In the genomic region with DNA sequence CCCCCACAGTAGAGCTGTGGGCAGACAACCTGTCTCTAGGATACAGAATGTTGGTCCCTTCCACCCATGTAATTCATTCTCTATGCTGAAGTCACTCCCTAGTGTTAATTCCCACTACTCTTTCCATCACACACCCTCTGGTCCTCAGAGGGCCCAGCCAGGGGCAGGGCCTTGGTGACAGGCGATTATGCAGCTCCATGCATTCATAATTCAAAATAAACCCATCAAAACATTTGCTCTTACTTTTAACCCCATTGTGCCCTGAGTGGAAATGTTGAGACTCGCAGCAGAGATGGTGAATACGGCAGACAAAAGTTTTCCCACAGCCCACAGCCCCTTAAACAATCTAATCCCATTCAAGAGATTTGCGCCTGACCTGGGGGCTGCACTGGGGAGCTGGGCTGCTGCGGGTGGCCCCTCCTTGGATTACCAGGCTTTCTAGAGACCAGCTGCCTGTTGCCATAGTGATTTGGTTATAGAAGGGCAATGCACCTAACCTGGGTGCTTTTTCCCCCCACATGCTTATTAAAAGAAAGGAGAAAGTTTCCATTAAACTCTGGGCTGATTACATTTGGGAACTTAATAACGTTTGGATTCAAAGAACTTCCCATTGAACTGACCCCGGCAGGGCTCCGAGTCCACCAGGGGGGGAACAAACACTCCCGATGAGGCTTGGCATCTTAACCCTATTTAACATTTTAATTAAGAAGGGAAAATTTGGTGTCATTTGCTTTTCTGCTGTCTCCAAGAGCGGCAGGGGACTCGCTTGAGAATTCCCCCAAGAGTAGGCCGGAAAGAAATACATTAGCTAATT, we compare ENCODE assay signal across 14 mouse cellular contexts.
DNase-seq lines count a peak whose midpoint lies in the region; ATAC-seq lines count a peak whose summit lies in the region.
"Had no signal": no experiment of that assay in that cellular context is flagged by ENCODE, and none has a peak within 500 bp of the region (broad histone marks: within the 10 kb centered on the region; RNA-seq: fewer than 3 reads in every experiment).

No protein-coding gene starts in this region.

- no peaks in the 10 kb centered on the region for H3K36me3 ChIP-seq in forebrain, embryonic 13.5 days (ENCODE audit: poor library complexity, severe bottlenecking)
- H3K36me3 ChIP-seq in hindbrain, embryonic 16.5 days (ENCODE audit: control insufficient read depth, insufficient read depth, low read length) = no peaks in the 10 kb centered on the region
- H3K36me3 ChIP-seq: embryonic facial prominence, embryonic 12.5 days; kidney, embryonic 15.5 days; liver, embryonic 15.5 days had no signal

- ATAC-seq in forebrain, embryonic 13.5 days = peak; percentile 76; the same call in 1 of the 2 replicates
- peak; percentile 74 for ATAC-seq in hindbrain, embryonic 16.5 days
- ATAC-seq in megakaryocyte progenitor cell, adult 5-6 weeks (replicated peaks; ENCODE audit: poor library complexity) = no peak
- ATAC-seq in granulocyte monocyte progenitor cell, adult 5-6 weeks (replicated peaks; ENCODE audit: poor library complexity, severe bottlenecking) = no peak

- peaks cover 35% of the 10 kb centered on the region for H3K4me1 ChIP-seq in forebrain, embryonic 13.5 days
- H3K4me1 ChIP-seq in hindbrain, embryonic 16.5 days (ENCODE audit: control insufficient read depth, insufficient read depth, low read depth, low read length) = peaks cover 15% of the 10 kb centered on the region
- H3K4me1 ChIP-seq: liver, embryonic 15.5 days had no signal

- no peak overlapping the region for H3K4me3 ChIP-seq in forebrain, embryonic 13.5 days
- no peak overlapping the region for H3K4me3 ChIP-seq in hindbrain, embryonic 16.5 days (ENCODE audit: low read length)
- H3K4me3 ChIP-seq: embryonic facial prominence, embryonic 12.5 days; kidney, embryonic 15.5 days; liver, embryonic 15.5 days had no signal

- no peak overlapping the region for H3K9ac ChIP-seq in forebrain, embryonic 13.5 days
- H3K9ac ChIP-seq in hindbrain, embryonic 16.5 days (ENCODE audit: low read depth, low read length) = no peak overlapping the region
- H3K9ac ChIP-seq: embryonic facial prominence, embryonic 12.5 days; kidney, embryonic 15.5 days; liver, embryonic 15.5 days had no signal

- DNase-seq in embryo, embryonic 10.5 days (ENCODE audit: low spot score) = peak; percentile 77
- DNase-seq in neural tube, embryonic 10.5 days (ENCODE audit: extremely low spot score, low spot score) = peak; percentile 34
- DNase-seq in urinary bladder, postnatal 25 days (ENCODE audit: low spot score) = no peak
- no peak for DNase-seq in lung, postnatal 4 days
- DNase-seq: cerebellum, adult 2 months; heart, postnatal 4 days; layer of hippocampus, adult 9-11 months had no signal

- H3K27me3 ChIP-seq in forebrain, embryonic 13.5 days = peaks cover 54% of the 10 kb centered on the region
- no peaks in the 10 kb centered on the region for H3K27me3 ChIP-seq in hindbrain, embryonic 16.5 days (replicated peaks; ENCODE audit: control insufficient read depth, insufficient read depth, low read length)
- H3K27me3 ChIP-seq: embryonic facial prominence, embryonic 12.5 days; kidney, embryonic 15.5 days; liver, embryonic 15.5 days had no signal

- no peak overlapping the region for H3K4me2 ChIP-seq in forebrain, embryonic 13.5 days
- H3K4me2 ChIP-seq in hindbrain, embryonic 16.5 days (ENCODE audit: low read length) = no peak overlapping the region
- H3K4me2 ChIP-seq: kidney, embryonic 15.5 days; liver, embryonic 15.5 days had no signal

- WGBS in forebrain, embryonic 13.5 days = 1% methylated on average over 12 of the region's 12 CpGs
- 11% methylated on average over 12 of the region's 12 CpGs for WGBS in hindbrain, embryonic 16.5 days

- H3K9me3 ChIP-seq in forebrain, embryonic 13.5 days (replicated peaks) = peaks cover 14% of the 10 kb centered on the region
- H3K9me3 ChIP-seq in hindbrain, embryonic 16.5 days (ENCODE audit: control insufficient read depth, low read length) = no peaks in the 10 kb centered on the region
- H3K9me3 ChIP-seq: embryonic facial prominence, embryonic 12.5 days; liver, embryonic 15.5 days had no signal

- H3K27ac ChIP-seq in forebrain, embryonic 13.5 days = no peak overlapping the region; the same call in 1 of the 2 replicates
- no peak overlapping the region; the same call in 1 of the 2 replicates for H3K27ac ChIP-seq in hindbrain, embryonic 16.5 days (ENCODE audit: low read depth, low read length)
- H3K27ac ChIP-seq: embryonic facial prominence, embryonic 12.5 days; kidney, embryonic 15.5 days; liver, embryonic 15.5 days had no signal

Comparison
In these comparisons a context has a peak if more than half of its experiments do, and no peak if none do; other contexts are left out.
1. DNase-seq: peak in embryo, embryonic 10.5 days (single experiment) and neural tube, embryonic 10.5 days (single experiment); none in urinary bladder, postnatal 25 days (single experiment) and lung, postnatal 4 days (0 of 2).
2. ATAC-seq: peak in forebrain, embryonic 13.5 days (single experiment) and hindbrain, embryonic 16.5 days (single experiment); none in megakaryocyte progenitor cell, adult 5-6 weeks (single experiment) and granulocyte monocyte progenitor cell, adult 5-6 weeks (single experiment).